Mouse (Mus musculus) heart, embryonic 16.5 days (tissue): Measurements from ENCODE around the gene Unc5c. TPM values are rescaled to one million over a fixed set of nuclear protein-coding genes. Genes with fewer than 3 reads are reported as not detected.
A peak's percentile ranks its signal among the peaks of the same experiment; 100 is the strongest.

Source experiments
- ATAC-seq: fragments of 200-750 bp; cut with Nextera tagmentation; replicated peaks from 2 replicates; pipeline ENCODE4 v1.8.0; 2017; ENCODE audit warnings: moderate number of reproducible peaks; ENCODE audit not compliant: insufficient read depth, low FRiP score; ENCODE audit errors: extremely low read depth
- H3K27ac ChIP-seq: fragments of 300-500 bp; sonication (generic); 2 replicates; pipeline ENCODE4 v1.5.1; 2014; ENCODE audit warnings: mild to moderate bottlenecking, low read length, control low read depth, moderate library complexity
- H3K27me3 ChIP-seq: fragments of 300-500 bp; sonication (generic); 2 replicates; pipeline ENCODE4 v1.6.1; 2014; ENCODE audit warnings: low read length, mixed read lengths; ENCODE audit not compliant: control insufficient read depth, insufficient read depth
- H3K36me3 ChIP-seq: fragments of 300-500 bp; sonication (generic); 2 replicates; pipeline ENCODE4 v1.6.1; 2014; ENCODE audit not compliant: control insufficient read depth, insufficient read depth
- H3K4me1 ChIP-seq: fragments of 300-500 bp; sonication (generic); 2 replicates; pipeline ENCODE4 v1.6.1; 2014; ENCODE audit warnings: low read length, mixed read lengths; ENCODE audit not compliant: control insufficient read depth, insufficient read depth
- H3K4me2 ChIP-seq: fragments of 300-500 bp; sonication (generic); 2 replicates; pipeline ENCODE4 v1.6.1; 2014; ENCODE audit warnings: low read depth, mild to moderate bottlenecking, control low read depth, low read length
- H3K4me3 ChIP-seq: fragments of 300-500 bp; sonication (generic); 2 replicates; pipeline ENCODE4 v1.5.1; 2014; ENCODE audit warnings: mild to moderate bottlenecking, control low read depth, low read length
- H3K9ac ChIP-seq: fragments of 300-500 bp; sonication (generic); 2 replicates; pipeline ENCODE4 v1.6.1; 2014; ENCODE audit warnings: low read length, control low read depth
- H3K9me3 ChIP-seq: fragments of 300-500 bp; sonication (generic); replicated peaks from 2 replicates; pipeline ENCODE4 v1.6.1; 2016; ENCODE audit warnings: low read length; ENCODE audit not compliant: control insufficient read depth
- WGBS: fragments of 180-500 bp; shearing (Covaris S2); extraction: QIAGEN DNeasy Blood & Tissue Kit; methylation state at CpG from one replicate; pipeline ENCODE4 v1.1.7; 2014; 5-methylcytosine and 5-hydroxymethylcytosine counted together
- polyA plus RNA-seq: library from polyadenylated mRNA; unstranded; fragments of >200 nt; fragmentation: Nextera tagmentation; extraction: Ambion mirVana; gene quantifications from 2 replicates; pipeline ENCODE4 v1.2.1, GENCODE M21; 2015

Gene Unc5c
- polyA plus RNA-seq, 1 experiment from 2014 or later: 1.7 TPM

DNA sequence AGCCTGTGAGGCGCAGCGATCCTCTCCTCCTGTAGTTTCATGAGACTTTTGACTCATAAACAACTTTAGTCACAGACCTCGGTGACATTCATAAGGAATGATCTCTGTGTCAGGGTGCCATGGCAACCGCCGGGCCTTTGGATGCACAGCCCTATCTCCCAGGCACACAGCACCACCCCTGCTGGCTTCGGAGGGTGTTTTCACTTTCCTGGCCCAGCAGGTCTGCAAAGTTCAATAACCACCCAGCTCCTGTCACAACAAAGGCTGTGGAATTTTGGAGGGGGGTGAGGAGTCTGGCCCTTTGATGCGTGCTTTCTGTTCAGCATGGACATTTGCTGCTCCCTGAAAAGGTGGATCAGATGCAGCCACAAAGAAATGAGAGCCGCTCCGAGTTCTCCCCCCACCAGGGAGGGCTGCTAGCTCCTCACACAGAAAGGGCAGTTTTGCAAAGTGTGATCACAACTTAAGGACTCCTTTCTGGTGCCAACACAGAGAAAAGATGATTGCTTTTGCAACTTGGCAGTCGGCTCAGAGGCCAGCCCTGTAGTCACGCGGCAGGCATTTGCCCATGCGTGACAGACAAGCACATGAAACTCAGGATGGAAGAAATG is 354.4 kb downstream of the Unc5c start:
- ATAC-seq: no peak
- H3K36me3 ChIP-seq: no peaks in the 10 kb centered on the region
- H3K27me3 ChIP-seq: no peaks in the 10 kb centered on the region
- no peak overlapping the region for H3K9ac ChIP-seq
- no peaks in the 10 kb centered on the region for H3K4me1 ChIP-seq
- WGBS: 36% methylated on average over 13 of the region's 13 CpGs
- H3K4me2 ChIP-seq: no peak overlapping the region
- H3K27ac ChIP-seq: no peak overlapping the region
- no peak overlapping the region for H3K4me3 ChIP-seq
- no peaks in the 10 kb centered on the region for H3K9me3 ChIP-seq

DNA sequence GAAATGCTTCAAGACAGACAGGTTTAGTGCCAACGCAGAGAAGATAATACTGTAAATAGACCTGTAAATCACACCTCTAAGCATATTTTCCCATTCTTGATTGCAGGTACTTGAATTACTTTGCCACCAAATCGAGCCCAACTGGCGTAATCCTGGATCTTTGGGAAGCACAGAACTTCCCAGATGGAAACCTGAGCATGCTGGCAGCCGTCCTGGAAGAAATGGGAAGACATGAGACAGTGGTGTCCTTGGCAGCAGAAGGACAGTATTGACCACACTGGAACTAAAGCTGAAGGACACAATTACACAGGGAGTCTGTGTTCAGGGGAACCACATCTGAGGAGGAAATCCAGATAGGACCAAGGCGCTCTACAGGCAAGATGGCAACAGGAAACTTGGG is 363.3 kb downstream of the Unc5c start:
- no peak for ATAC-seq
- WGBS: 84% methylated on average over 5 of the region's 5 CpGs
- no peak overlapping the region for H3K4me2 ChIP-seq
- no peaks in the 10 kb centered on the region for H3K9me3 ChIP-seq
- H3K36me3 ChIP-seq: no peaks in the 10 kb centered on the region
- no peak overlapping the region for H3K9ac ChIP-seq
- no peak overlapping the region for H3K4me3 ChIP-seq
- no peak overlapping the region for H3K27ac ChIP-seq
- H3K4me1 ChIP-seq: no peaks in the 10 kb centered on the region
- H3K27me3 ChIP-seq: no peaks in the 10 kb centered on the region

DNA sequence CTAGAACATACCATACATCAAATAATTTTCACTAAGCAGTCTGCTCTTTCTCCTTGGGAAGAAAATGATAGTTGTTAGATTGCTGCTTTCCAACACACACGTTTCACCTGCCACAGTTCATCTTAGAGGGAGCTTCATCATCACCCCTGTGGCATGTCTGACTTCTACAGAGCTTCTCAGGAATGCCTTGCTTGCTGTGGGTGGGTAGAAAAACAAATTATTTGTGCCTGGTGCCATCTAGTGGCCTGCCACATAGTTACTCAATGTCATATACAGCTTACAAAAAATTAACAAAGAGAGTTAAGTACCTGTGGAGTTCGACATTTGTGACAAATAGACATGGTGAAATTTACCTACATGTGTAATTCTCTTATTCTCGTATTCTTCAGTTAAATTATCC is 366.1 kb downstream of the Unc5c start:
- no peaks in the 10 kb centered on the region for H3K36me3 ChIP-seq
- 12% methylated on average over 3 of the region's 3 CpGs for WGBS
- H3K9me3 ChIP-seq: no peaks in the 10 kb centered on the region
- H3K4me2 ChIP-seq: no peak overlapping the region
- no peak overlapping the region for H3K9ac ChIP-seq
- H3K27me3 ChIP-seq: no peaks in the 10 kb centered on the region
- no peak for ATAC-seq
- no peak overlapping the region for H3K27ac ChIP-seq
- H3K4me3 ChIP-seq: no peak overlapping the region
- no peaks in the 10 kb centered on the region for H3K4me1 ChIP-seq

DNA sequence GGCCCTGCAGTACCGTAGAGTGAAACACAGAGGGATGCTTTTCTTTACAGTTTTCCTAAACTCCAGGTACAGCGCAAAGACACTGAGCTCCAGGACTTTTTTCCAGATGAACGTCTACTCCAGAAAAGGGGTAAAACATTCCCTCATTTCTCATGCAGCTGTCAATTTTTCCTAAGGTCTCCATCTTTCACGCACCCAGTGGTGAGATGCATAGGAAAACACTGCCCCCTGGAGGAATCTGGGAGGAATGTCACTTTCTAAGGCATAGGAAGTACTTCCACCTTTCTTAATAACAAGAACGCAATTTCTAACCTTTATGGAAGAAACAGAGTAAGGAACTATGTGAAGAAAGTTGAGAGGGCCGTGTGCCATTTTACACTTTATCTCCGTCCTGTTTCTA is 373.8 kb downstream of the Unc5c start:
- no peak for ATAC-seq
- Histone ChIP-seq H3K27me3 (no peaks in the 10 kb centered on the region), H3K9me3 (no peaks in the 10 kb centered on the region), H3K9ac (no peak overlapping the region), H3K4me1 (no peaks in the 10 kb centered on the region), H3K4me2 (no peak overlapping the region), H3K27ac (no peak overlapping the region), H3K4me3 (no peak overlapping the region), H3K36me3 (no peaks in the 10 kb centered on the region)
- 41% methylated on average over 7 of the region's 7 CpGs for WGBS

DNA sequence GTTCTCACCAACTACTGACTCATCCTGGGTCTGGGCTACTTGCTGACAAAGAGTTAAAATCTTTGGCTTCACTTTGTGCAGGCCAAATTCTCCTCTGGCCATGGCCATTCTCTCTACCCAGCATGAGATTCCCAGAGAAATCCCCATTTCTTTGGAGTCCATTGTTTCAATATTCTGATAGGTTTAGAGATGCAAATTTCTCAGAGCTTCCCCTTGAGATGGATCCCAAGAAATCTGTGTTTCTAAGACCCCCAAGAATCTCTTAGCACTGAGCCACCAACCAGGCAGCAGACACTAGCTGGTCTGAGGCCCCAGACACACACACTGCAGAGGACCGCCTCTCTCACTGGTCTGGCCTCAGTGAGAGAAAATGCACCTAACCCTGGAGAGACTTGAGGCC is 384.2 kb downstream of the Unc5c start:
- no peak for ATAC-seq
- 65% methylated on average over 1 of the region's 1 CpGs for WGBS

DNA sequence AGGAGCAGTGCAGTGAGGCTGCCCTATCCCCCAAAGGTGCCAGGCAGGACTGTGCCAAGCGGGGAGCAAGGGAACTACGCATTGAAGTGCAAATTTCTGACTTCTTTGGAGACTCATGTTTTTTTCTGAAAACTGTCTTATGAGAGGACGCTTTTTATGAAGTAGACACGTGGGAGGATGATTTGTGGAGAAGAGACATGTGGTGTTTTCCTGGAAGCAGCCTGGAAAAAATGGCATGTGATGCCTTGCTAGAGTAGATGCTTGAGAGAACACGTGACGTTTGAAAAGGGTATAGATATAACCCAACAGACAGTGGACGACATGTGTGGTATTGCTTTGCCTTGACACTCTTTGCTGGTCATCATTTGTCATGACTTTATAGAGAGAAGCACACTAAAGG is 385.1 kb downstream of the Unc5c start:
- Histone ChIP-seq H3K9ac (no peak overlapping the region), H3K4me1 (no peaks in the 10 kb centered on the region), H3K4me2 (no peak overlapping the region), H3K27me3 (no peaks in the 10 kb centered on the region), H3K4me3 (no peak overlapping the region), H3K27ac (no peak overlapping the region), H3K9me3 (no peaks in the 10 kb centered on the region), H3K36me3 (no peaks in the 10 kb centered on the region)
- WGBS: 79% methylated on average over 7 of the region's 7 CpGs
- ATAC-seq: no peak

More for the DNA sequence above, 384.2 kb downstream of the Unc5c start:
- Histone ChIP-seq H3K4me1 (no peaks in the 10 kb centered on the region), H3K9me3 (no peaks in the 10 kb centered on the region), H3K27ac (no peak overlapping the region), H3K27me3 (no peaks in the 10 kb centered on the region), H3K4me2 (no peak overlapping the region), H3K4me3 (no peak overlapping the region), H3K9ac (no peak overlapping the region), H3K36me3 (no peaks in the 10 kb centered on the region)

DNA sequence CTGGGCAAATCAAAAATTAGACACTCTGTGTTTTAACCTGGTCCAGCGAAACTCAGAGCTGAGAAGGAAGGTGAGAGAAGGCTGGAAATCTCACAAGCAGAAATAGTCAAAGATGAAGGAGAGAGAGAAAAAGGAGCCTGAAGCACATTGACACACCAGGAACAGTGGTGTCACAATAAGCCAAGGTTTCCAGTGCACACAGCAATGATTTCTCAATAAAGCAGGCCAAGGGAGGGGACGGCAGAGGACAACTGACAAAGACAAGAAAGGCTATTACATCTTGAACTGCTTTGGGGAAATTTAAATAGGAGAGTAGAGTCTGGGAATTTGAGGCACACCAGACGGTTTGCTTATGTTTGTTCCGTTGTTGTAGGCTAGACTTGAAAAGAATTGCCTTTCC is 389.3 kb downstream of the Unc5c start:
- Histone ChIP-seq H3K4me3 (no peak overlapping the region), H3K27me3 (no peaks in the 10 kb centered on the region), H3K36me3 (no peaks in the 10 kb centered on the region), H3K27ac (no peak overlapping the region), H3K4me1 (no peaks in the 10 kb centered on the region), H3K9me3 (no peaks in the 10 kb centered on the region), H3K9ac (no peak overlapping the region), H3K4me2 (no peak overlapping the region)
- 81% methylated on average over 4 of the region's 4 CpGs for WGBS
- ATAC-seq: no peak

DNA sequence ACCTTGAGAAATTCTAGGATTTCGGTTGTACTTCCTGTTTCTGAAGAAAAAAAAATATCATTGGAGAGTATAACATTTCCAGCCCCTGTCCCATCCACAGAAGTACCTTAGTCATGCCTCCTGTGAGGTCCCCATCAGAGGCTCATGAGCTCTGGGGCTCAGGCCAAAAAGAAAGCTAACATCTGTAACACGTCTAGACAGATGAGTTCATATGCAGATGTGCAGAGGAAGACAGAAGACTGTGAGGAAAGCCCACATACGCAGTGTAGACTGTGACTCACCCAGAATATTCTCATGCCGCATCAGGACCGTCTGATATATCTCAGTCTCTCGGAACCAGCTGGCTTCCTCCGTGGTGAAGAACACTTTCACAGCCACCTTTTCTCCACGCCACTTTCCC is 392.1 kb downstream of the Unc5c start:
- Histone ChIP-seq H3K4me1 (no peaks in the 10 kb centered on the region), H3K36me3 (no peaks in the 10 kb centered on the region), H3K27me3 (no peaks in the 10 kb centered on the region), H3K9me3 (no peaks in the 10 kb centered on the region), H3K9ac (no peak overlapping the region), H3K27ac (no peak overlapping the region), H3K4me3 (no peak overlapping the region), H3K4me2 (no peak overlapping the region)
- no peak for ATAC-seq
- 82% methylated on average over 8 of the region's 8 CpGs for WGBS

DNA sequence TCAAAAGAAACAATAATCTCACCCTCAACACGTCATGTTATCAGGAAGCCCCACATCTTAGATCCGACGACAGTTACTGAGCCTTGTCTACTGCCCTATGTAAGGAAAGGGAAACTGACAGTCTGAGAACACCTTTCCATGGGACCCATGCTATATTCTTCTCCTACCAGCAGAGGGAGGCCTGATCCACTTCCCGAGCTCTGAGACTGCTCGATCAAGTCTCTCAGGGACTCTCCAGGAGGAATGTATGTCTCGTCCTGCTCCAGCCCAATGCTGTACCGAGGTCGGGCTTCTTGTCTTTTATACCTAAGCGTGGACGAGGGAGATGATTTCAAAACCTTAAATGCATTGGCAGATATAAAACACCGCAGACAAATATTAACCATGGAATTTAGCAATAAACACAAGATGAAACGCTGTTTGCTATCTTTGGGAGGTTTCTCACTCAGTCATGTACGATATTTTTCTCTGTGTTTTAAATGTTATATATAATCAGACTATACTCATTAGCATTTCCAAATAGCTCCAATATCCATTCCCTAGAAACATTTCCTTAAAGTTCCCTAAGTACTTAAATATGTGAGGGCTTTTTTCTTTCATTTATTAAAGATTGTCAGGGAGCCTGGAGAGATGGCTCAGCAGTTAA is 397.9 kb downstream of the Unc5c start:
- no peaks in the 10 kb centered on the region for H3K27me3 ChIP-seq
- 0 out of 2 replicates have a peak overlapping the region, but pooled peaks have one; percentile 14 for H3K4me3 ChIP-seq
- no peaks in the 10 kb centered on the region for H3K4me1 ChIP-seq
- peak overlapping the region; percentile 45 for H3K4me2 ChIP-seq
- H3K9ac ChIP-seq: no peak overlapping the region
- ATAC-seq: peak; percentile 76
- no peaks in the 10 kb centered on the region for H3K9me3 ChIP-seq
- no peak overlapping the region for H3K27ac ChIP-seq
- WGBS: 14% methylated on average over 13 of the region's 13 CpGs
- H3K36me3 ChIP-seq: no peaks in the 10 kb centered on the region
